15 mouse cellular contexts compared by ENCODE assay signal in genomic region chr1:94671641-94672040, GRCm38 (mm10).
"Had no signal": no experiment of that assay in that cellular context is flagged by ENCODE, and none has a peak within 500 bp of the region (broad histone marks: within the 10 kb centered on the region; RNA-seq: fewer than 3 reads in every experiment).

No protein-coding gene starts in this region.

- H3K4me1 ChIP-seq: limb, embryonic 10.5 days; liver, embryonic 15.5 days; midbrain, embryonic 13.5 days; neural tube, embryonic 13.5 days; stomach, embryonic 15.5 days had no signal

- H3K4me3 ChIP-seq: left cerebral cortex, adult 2 months; limb, embryonic 10.5 days; liver, embryonic 15.5 days; midbrain, embryonic 13.5 days; neural tube, embryonic 13.5 days; stomach, embryonic 15.5 days had no signal

- H3K36me3 ChIP-seq: limb, embryonic 10.5 days; liver, embryonic 15.5 days; midbrain, embryonic 13.5 days; neural tube, embryonic 13.5 days; stomach, embryonic 15.5 days had no signal

- H3K4me2 ChIP-seq: liver, embryonic 11.5 days; liver, embryonic 15.5 days; midbrain, embryonic 13.5 days; neural tube, embryonic 13.5 days; stomach, embryonic 15.5 days had no signal

- H3K27me3 ChIP-seq: liver, embryonic 15.5 days; midbrain, embryonic 13.5 days; neural tube, embryonic 13.5 days; stomach, embryonic 15.5 days had no signal

- DNase-seq: kidney, adult 11 months; kidney, postnatal 10 days; kidney, postnatal 4 days; lung, adult 2 months; lung, postnatal 36 days; right cerebral cortex, postnatal 14 days; thymus, postnatal 36 days had no signal

- H3K9ac ChIP-seq: liver, embryonic 15.5 days; midbrain, embryonic 13.5 days; neural tube, embryonic 13.5 days; stomach, embryonic 15.5 days had no signal

- H3K27ac ChIP-seq: left cerebral cortex, adult 2 months; limb, embryonic 10.5 days; liver, embryonic 15.5 days; midbrain, embryonic 13.5 days; neural tube, embryonic 13.5 days; stomach, embryonic 15.5 days had no signal

- H3K9me3 ChIP-seq: limb, embryonic 10.5 days; liver, embryonic 15.5 days; midbrain, embryonic 13.5 days; neural tube, embryonic 13.5 days; stomach, embryonic 15.5 days had no signal

- ATAC-seq: lung, postnatal 0 days; midbrain, embryonic 13.5 days had no signal
